Mouse (Mus musculus) cerebellum, adult 2 months (tissue): ENCODE data around the gene Hist1h2bb.

Source experiments
- CTCF ChIP-seq: fragments of 200-500 bp; IDR thresholded peaks from 2 replicates; pipeline ENCODE4 v1.5.1; 2011; ENCODE audit warnings: low read depth, mild to moderate bottlenecking, control low read depth, low read length, moderate library complexity, borderline replicate concordance; ENCODE audit not compliant: insufficient read depth
- POLR2A ChIP-seq: fragments of 200-500 bp; IDR thresholded peaks from 2 replicates; pipeline ENCODE4 v1.6.1; 2011; ENCODE audit warnings: low read length, control low read depth, borderline replicate concordance; ENCODE audit not compliant: insufficient read depth

- TF ChIP-seq CTCF = no peak
- TF ChIP-seq POLR2A = no peak
These were observed 11.4 kb downstream of the Hist1h2bb start for GRCm38 (mm10) chr13:23757921-23758320.
